In the genomic region with DNA sequence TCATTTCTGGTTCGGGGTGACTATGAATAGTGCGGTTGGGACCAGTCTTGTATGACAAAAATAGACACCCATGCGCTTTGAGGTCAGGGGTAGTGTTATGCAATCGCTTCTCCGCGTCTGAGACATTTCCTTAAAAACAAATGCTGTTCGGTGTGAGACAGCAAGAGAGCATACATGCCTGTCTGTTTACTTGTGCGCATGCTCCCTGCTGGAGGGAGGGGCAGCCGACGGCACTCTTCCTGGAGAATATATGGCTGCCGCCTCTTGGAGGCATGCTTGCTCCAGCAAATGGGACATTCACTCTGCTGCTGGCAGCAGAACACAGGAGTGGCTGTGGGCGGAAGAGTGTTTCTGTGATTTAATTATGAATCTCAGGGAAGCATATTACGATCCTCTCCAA, we compare ENCODE assay signal across 9 mouse cellular contexts.
DNase-seq lines count a peak whose midpoint lies in the region; ATAC-seq and TF ChIP-seq lines count a peak whose summit lies in the region.
"Had no signal": no experiment of that assay in that cellular context is flagged by ENCODE, and none has a peak within 500 bp of the region (broad histone marks: within the 10 kb centered on the region; RNA-seq: fewer than 3 reads in every experiment).

No protein-coding gene starts in this region.

- peak overlapping the region; percentile 71 for H3K27ac ChIP-seq in gastrocnemius, adult 2 months
- no peak overlapping the region for H3K27ac ChIP-seq in intestine, embryonic 15.5 days
- H3K27ac ChIP-seq in spleen, adult 2 months (ENCODE audit: insufficient read depth, low read length): peak overlapping the region; percentile 39; the same call in 1 of the 2 replicates

- no peak overlapping the region for H3K9ac ChIP-seq in intestine, embryonic 15.5 days

- peak; percentile 71 for DNase-seq in T-cell, adult 2 months (ENCODE audit: low spot score)
- DNase-seq in c-Kit-positive CD71-positive TER-119-negative erythroid progenitor cells, embryonic 14.5 days (ENCODE audit: low read depth): peak; percentile 8
- peak; percentile 79 for DNase-seq in gastrocnemius, adult 2 months
- peak; percentile 53 to 92 for DNase-seq in left cerebral cortex, adult 8-10 months (ENCODE audit: low spot score in 2 of 2)
- DNase-seq in spleen, adult 2 months (ENCODE audit: low read depth in 1 of 2, low spot score in 2 of 2): peak; percentile 62 to 75

- H3K4me2 ChIP-seq in intestine, embryonic 15.5 days (replicated peaks): peak overlapping the region; percentile 22; the same call in 1 of the 2 replicates

- H3K4me1 ChIP-seq in intestine, embryonic 15.5 days (replicated peaks): no peaks in the 10 kb centered on the region
- peaks cover 5% of the 10 kb centered on the region; the same call in 1 of the 2 replicates for H3K4me1 ChIP-seq in spleen, adult 2 months (ENCODE audit: control insufficient read depth, insufficient read depth, insufficient read length)

- no peaks in the 10 kb centered on the region for H3K9me3 ChIP-seq in intestine, embryonic 15.5 days

- TF ChIP-seq POLR2A in spleen, adult 2 months (IDR thresholded peaks at IDR 0.05; ENCODE audit: low read depth, low read length): no peak

- peak; percentile 66; the same call in 1 of the 2 replicates for ATAC-seq in intestine, embryonic 15.5 days
- peak; percentile 84 for ATAC-seq in megakaryocyte-erythroid progenitor cell, adult 5-6 weeks (replicated peaks; ENCODE audit: low FRiP score, low TSS enrichment, poor library complexity, severe bottlenecking)
- no peak for ATAC-seq in erythroblast, adult 5-6 weeks (replicated peaks; ENCODE audit: low FRiP score, poor library complexity, severe bottlenecking)

- H3K27me3 ChIP-seq in intestine, embryonic 15.5 days (replicated peaks): no peaks in the 10 kb centered on the region
- no peaks in the 10 kb centered on the region for H3K27me3 ChIP-seq in spleen, adult 2 months (ENCODE audit: control insufficient read depth, insufficient read depth, low read length)

- intact Hi-C loops in gastrocnemius, adult 2 months (cut with DNase I): no loop called here

- TF ChIP-seq CTCF in gastrocnemius, adult 2 months (IDR thresholded peaks at IDR 0.05): peak; percentile 40
- no peak for TF ChIP-seq CTCF in spleen, adult 2 months (IDR thresholded peaks at IDR 0.05; ENCODE audit: extremely low read depth, insufficient read depth, insufficient read length, insufficient replicate concordance)

- H3K4me3 ChIP-seq in gastrocnemius, adult 2 months: peak overlapping the region; percentile 59
- H3K4me3 ChIP-seq in intestine, embryonic 15.5 days (replicated peaks): no peak overlapping the region
- peak overlapping the region; percentile 29 for H3K4me3 ChIP-seq in spleen, adult 2 months (ENCODE audit: extremely low read depth, insufficient read depth, insufficient read length)
- H3K4me3 ChIP-seq: erythroblast, embryonic 14.5 days had no signal

- no peaks in the 10 kb centered on the region for H3K36me3 ChIP-seq in intestine, embryonic 15.5 days
- no peaks in the 10 kb centered on the region for H3K36me3 ChIP-seq in spleen, adult 2 months (ENCODE audit: control insufficient read depth, insufficient read depth, low read length)

- WGBS in intestine, embryonic 15.5 days: 39% methylated on average over 13 of the region's 13 CpGs
- WGBS in spleen, adult 2 months: 7% methylated on average over 13 of the region's 13 CpGs

Comparison
In these comparisons a context has a peak if more than half of its experiments do, and no peak if none do; other contexts are left out.
1. DNase-seq: peak in every context shown above with its lines; median percentile 79 in gastrocnemius, adult 2 months; 72 in left cerebral cortex, adult 8-10 months; 71 in T-cell, adult 2 months; 68 in spleen, adult 2 months; 8 in c-Kit-positive CD71-positive TER-119-negative erythroid progenitor cells, embryonic 14.5 days.